Mouse (Mus musculus) right cerebral cortex, postnatal 4 days (tissue): Measurements from ENCODE around the gene Egln2.

ENCODE experiments used
- DNase-seq: peaks from one replicate; pipeline ENCODE4 v3.0.0-alpha.2; 2022

Egln2 gene

GRCm38 (mm10) chr7:27174896-27175295 is 8.3 kb upstream of the Egln2 start:
- DNase-seq: no peak

GRCm38 (mm10) chr7:27174496-27174895 is 7.9 kb upstream of the Egln2 start:
- DNase-seq: no peak

GRCm38 (mm10) chr7:27170981-27171380 is 4.4 kb upstream of the Egln2 start:
- DNase-seq: no peak

- no peak for DNase-seq
Observed at GRCm38 (mm10) chr7:27168371-27168770, 1.8 kb upstream of the Egln2 start.

- DNase-seq: no peak
Observed at GRCm38 (mm10) chr7:27167475-27168094, 983 bp upstream of the Egln2 start.

- peak; percentile 85 for DNase-seq
Observed at GRCm38 (mm10) chr7:27166229-27166613, 381 bp downstream of the Egln2 start.

- DNase-seq: no peak
Observed at GRCm38 (mm10) chr7:27165696-27166095, 906 bp downstream of the Egln2 start.

- DNase-seq: no peak
Observed at GRCm38 (mm10) chr7:27165007-27165655, 1.5 kb downstream of the Egln2 start.

- no peak for DNase-seq
Observed at GRCm38 (mm10) chr7:27164112-27164947, 2.3 kb downstream of the Egln2 start.

- DNase-seq: no peak
Observed at GRCm38 (mm10) chr7:27163450-27163805, 3.2 kb downstream of the Egln2 start.

GRCm38 (mm10) chr7:27162780-27163449 is 3.7 kb downstream of the Egln2 start:
- no peak for DNase-seq

GRCm38 (mm10) chr7:27161744-27162143 is 4.9 kb downstream of the Egln2 start:
- DNase-seq: no peak

GRCm38 (mm10) chr7:27160921-27161320 is 5.7 kb downstream of the Egln2 start:
- DNase-seq: no peak

GRCm38 (mm10) chr7:27159882-27160281 is 6.7 kb downstream of the Egln2 start:
- peak; percentile 88 for DNase-seq

GRCm38 (mm10) chr7:27159256-27159655 is 7.3 kb downstream of the Egln2 start:
- DNase-seq: no peak

GRCm38 (mm10) chr7:27158171-27158570 is 8.4 kb downstream of the Egln2 start:
- DNase-seq: no peak

GRCm38 (mm10) chr7:27156005-27156404 is 10.6 kb downstream of the Egln2 start:
- DNase-seq: no peak

GRCm38 (mm10) chr7:27153205-27153764 is 13.3 kb downstream of the Egln2 start, which contains the start of gene Cyp2t4:
Cyp2t4 (plus strand) TSS chr7:27153714.
- DNase-seq: no peak

- DNase-seq: no peak
Observed at GRCm38 (mm10) chr7:27136410-27136996, 30.1 kb downstream of the Egln2 start.

- DNase-seq: no peak
Observed at GRCm38 (mm10) chr7:27133757-27134156, 32.8 kb downstream of the Egln2 start.

GRCm38 (mm10) chr7:27133156-27133555 is 33.4 kb downstream of the Egln2 start:
- no peak for DNase-seq

GRCm38 (mm10) chr7:27132588-27132987 is 34.0 kb downstream of the Egln2 start:
- peak; percentile 76 for DNase-seq

- DNase-seq: no peak
Observed at GRCm38 (mm10) chr7:27131387-27131786, 35.2 kb downstream of the Egln2 start.
